Mouse (Mus musculus) embryonic fibroblast, embryonic 13.5 days (primary cell): ENCODE measurements around the gene Ggt6. TPM values are rescaled to one million over a fixed set of nuclear protein-coding genes. Genes with fewer than 3 reads are reported as not detected.

Experiments used
- H3K27ac ChIP-seq: 2 replicates; pipeline ENCODE4 v1.5.1; 2012; ENCODE audit warnings: low read length, control low read depth, inconsistent platforms; ENCODE audit not compliant: insufficient read depth
- H3K4me1 ChIP-seq: 2 replicates; pipeline ENCODE4 v1.6.1; 2011; ENCODE audit warnings: low read length; ENCODE audit not compliant: control insufficient read depth, insufficient read depth
- H3K4me3 ChIP-seq: 2 replicates; pipeline ENCODE4 v1.5.1; 2011; ENCODE audit warnings: mild to moderate bottlenecking, control low read depth, low read length; ENCODE audit not compliant: insufficient read depth
- CTCF ChIP-seq: IDR thresholded peaks from 2 replicates; pipeline ENCODE4 v1.5.1; 2011; ENCODE audit warnings: mild to moderate bottlenecking, control low read depth, low read length, moderate library complexity, borderline replicate concordance; ENCODE audit not compliant: insufficient read depth
- POLR2A ChIP-seq: IDR thresholded peaks from 2 replicates; pipeline ENCODE4 v1.6.1; 2011; ENCODE audit warnings: low read depth, mild to moderate bottlenecking, control low read depth, low read length, moderate library complexity
- polyA plus RNA-seq: library from polyadenylated mRNA; stranded (reverse); fragments of >200 nt; gene quantifications from 2 replicates; pipeline ENCODE4 v1.2.4, GENCODE M21; 2011; ENCODE audit warnings: low read depth; ENCODE audit not compliant: missing spikeins, insufficient read length

Gene Ggt6
- polyA plus RNA-seq, 1 experiment: not detected

GRCm38 (mm10) chr11:72410521-72411092 is 24.7 kb upstream of the Ggt6 start:
- H3K27ac ChIP-seq: no peak overlapping the region
- peak overlapping the region; percentile 11; the same call in 1 of the 2 replicates for H3K4me3 ChIP-seq
- TF ChIP-seq CTCF (no peak), POLR2A (no peak)
- H3K4me1 ChIP-seq: peaks cover 5% of the 10 kb centered on the region; the same call in 1 of the 2 replicates

- Histone ChIP-seq H3K4me1 (peaks cover 5% of the 10 kb centered on the region; the same call in 1 of the 2 replicates), H3K4me3 (peak within 1 kb of the TSS; percentile 53), H3K27ac (no peak within 1 kb of the TSS)
- TF ChIP-seq CTCF: no peak
- peak; percentile 33; the same call in 1 of the 2 replicates for TF ChIP-seq POLR2A
Observed at GRCm38 (mm10) chr11:72411093-72411921, 24.0 kb upstream of the Ggt6 start, which contains the start of gene Smtnl2. Gene Smtnl2 (minus strand): TSS chr11:72411713.

- TF ChIP-seq CTCF: no peak
- TF ChIP-seq POLR2A: no peak
- Histone ChIP-seq H3K27ac (no peak overlapping the region), H3K4me1 (peaks cover 5% of the 10 kb centered on the region; the same call in 1 of the 2 replicates), H3K4me3 (no peak overlapping the region)
Observed at GRCm38 (mm10) chr11:72411945-72412344, 23.4 kb upstream of the Ggt6 start.

GRCm38 (mm10) chr11:72413016-72413415 is 22.3 kb upstream of the Ggt6 start:
- H3K4me3 ChIP-seq: no peak overlapping the region
- peaks cover 5% of the 10 kb centered on the region; the same call in 1 of the 2 replicates for H3K4me1 ChIP-seq
- no peak overlapping the region for H3K27ac ChIP-seq
- TF ChIP-seq CTCF (no peak), POLR2A (no peak)

GRCm38 (mm10) chr11:72413601-72414190 is 21.6 kb upstream of the Ggt6 start:
- H3K4me3 ChIP-seq: no peak overlapping the region
- no peak for TF ChIP-seq CTCF
- TF ChIP-seq POLR2A: no peak
- H3K4me1 ChIP-seq: peaks cover 5% of the 10 kb centered on the region; the same call in 1 of the 2 replicates
- H3K27ac ChIP-seq: no peak overlapping the region

GRCm38 (mm10) chr11:72415155-72415554 is 20.2 kb upstream of the Ggt6 start:
- Histone ChIP-seq H3K4me3 (no peak overlapping the region), H3K27ac (no peak overlapping the region), H3K4me1 (peaks cover 5% of the 10 kb centered on the region; the same call in 1 of the 2 replicates)
- TF ChIP-seq POLR2A: no peak

- Histone ChIP-seq H3K4me3 (no peak overlapping the region), H3K27ac (no peak overlapping the region), H3K4me1 (no peaks in the 10 kb centered on the region)
- TF ChIP-seq POLR2A (no peak), CTCF (no peak)
Observed at GRCm38 (mm10) chr11:72416666-72417065, 18.7 kb upstream of the Ggt6 start.

GRCm38 (mm10) chr11:72417376-72417775 is 17.9 kb upstream of the Ggt6 start:
- no peak for TF ChIP-seq POLR2A
- TF ChIP-seq CTCF: no peak
- Histone ChIP-seq H3K4me1 (no peaks in the 10 kb centered on the region), H3K27ac (no peak overlapping the region), H3K4me3 (no peak overlapping the region)

- H3K27ac ChIP-seq: no peak overlapping the region
- H3K4me1 ChIP-seq: no peaks in the 10 kb centered on the region
- TF ChIP-seq CTCF (no peak), POLR2A (no peak)
- H3K4me3 ChIP-seq: no peak overlapping the region
Observed at GRCm38 (mm10) chr11:72418227-72418626, 17.1 kb upstream of the Ggt6 start.
